Mouse (Mus musculus): Measurements from ENCODE around the gene Fndc9.

The Fndc9 gene

DNA sequence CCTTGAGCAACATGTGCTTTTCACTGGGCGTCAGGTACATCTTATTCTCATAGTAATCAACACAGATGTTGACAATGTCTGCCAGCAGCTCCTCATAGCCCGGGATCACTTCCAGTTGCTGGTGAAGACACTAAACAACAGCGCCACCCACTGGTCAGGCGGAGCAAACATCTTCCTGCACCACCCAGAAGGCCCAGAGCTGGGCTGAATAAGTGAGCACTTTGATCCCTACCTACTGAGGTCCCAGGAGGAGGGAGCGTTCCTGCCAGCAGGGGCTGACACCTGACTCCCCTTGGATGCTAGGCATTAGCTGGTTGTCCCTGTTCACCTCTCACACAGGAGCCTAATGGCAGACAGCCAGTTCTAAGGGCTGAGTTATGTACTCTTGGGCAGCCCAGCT lies 41.4 kb downstream of the Fndc9 start:
- DNase-seq (ENCODE audit: low spot score) = peak; percentile 53

DNA sequence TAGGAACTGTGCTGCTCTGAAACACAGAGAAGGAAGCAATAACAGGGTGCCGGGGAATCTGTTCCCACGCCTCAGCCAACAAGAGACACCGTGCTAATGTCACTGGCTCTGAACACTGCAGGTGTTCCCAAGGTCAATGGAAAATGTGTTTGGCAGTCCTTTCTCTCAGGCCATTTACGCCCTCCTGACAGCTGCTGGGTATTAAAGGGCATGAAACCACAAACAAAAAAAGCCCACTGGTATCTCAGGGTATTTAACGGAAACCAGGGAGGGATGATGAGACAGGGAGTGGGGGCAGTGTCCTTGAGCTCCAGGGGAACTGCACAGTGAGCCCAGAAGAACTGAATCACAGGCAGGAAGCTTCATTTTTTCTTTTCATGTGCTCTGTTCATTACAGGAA lies 42.8 kb downstream of the Fndc9 start:
- no peak for DNase-seq (ENCODE audit: low spot score)

DNA sequence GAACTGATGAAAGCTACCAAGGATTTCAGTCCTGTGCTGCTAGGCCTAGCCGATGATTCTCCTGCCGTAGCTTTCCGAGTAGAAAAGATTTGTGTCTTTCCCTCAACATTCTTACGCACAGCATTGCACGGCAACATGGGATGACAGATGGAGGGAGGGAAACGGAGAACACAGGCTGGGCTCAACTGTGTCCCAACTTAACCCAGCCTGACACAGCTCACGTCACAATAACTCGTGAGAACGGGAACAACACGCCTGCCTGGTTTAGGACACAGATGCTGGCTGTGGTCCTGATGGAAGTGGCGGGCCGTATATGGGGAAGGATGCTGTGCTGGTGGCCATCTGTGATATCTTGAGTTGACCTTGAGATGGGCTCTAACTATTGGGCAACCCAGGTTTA lies 43.4 kb downstream of the Fndc9 start:
- DNase-seq (ENCODE audit: low spot score) = no peak

DNA sequence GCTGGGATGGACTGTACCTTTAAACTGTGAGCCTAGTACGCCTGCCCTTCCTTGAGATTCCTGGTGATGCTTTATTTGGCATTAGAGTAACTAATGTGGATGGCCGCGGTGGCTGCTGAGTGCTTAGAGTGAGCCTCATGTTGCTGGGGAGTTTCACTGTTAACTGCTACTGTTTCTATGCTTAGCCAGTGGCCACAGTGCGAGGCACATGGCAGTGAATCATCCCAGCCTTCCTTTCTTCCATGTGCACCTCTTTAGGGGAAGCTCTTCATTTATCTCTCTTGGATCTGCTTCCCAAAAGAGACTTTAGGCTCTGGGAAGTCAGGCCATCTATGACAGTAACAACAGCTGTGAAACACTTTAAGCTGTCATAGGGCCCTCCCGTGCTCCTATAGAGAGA lies 47.3 kb downstream of the Fndc9 start:
- DNase-seq (ENCODE audit: low spot score) = no peak

DNA sequence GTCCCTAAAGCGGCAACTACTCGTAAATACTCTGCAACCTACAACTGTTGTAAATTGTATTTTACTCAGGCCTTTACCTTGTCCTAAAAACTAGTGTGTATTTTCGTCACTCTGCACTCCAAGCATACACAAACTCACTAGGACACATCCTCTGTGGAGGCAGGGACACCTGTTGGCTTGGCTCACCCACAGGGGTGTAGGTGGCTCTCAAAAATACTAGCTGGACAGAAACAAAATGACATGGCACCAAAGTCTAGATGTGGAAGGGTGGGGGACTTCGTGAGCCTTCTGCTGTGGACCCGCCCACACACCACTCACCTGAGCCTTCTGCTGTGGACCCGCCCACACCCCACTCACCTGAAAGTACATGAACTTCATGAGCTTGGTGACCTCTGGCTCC lies 48.5 kb downstream of the Fndc9 start:
- no peak for DNase-seq (ENCODE audit: low spot score)

DNA sequence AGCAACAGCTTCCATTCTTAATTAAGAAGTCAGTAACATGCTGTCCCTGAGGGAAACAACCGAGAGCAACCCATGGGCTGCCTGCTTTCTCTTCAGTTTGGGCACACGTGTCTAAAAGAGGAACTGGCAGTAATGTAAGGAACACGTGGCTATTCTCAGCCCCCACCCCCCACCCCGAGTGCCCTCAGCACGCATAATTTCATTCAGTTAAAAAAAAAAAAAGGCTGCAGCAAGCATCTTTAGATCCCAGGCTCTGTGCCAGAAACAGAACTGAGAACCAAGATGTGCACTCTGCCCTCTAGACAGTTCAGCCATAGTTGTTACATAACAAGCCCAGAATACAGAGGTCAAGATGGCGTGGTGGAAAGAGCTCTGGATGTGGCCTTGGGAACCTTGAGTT lies 51.5 kb downstream of the Fndc9 start:
- DNase-seq (ENCODE audit: low spot score) = no peak

DNA sequence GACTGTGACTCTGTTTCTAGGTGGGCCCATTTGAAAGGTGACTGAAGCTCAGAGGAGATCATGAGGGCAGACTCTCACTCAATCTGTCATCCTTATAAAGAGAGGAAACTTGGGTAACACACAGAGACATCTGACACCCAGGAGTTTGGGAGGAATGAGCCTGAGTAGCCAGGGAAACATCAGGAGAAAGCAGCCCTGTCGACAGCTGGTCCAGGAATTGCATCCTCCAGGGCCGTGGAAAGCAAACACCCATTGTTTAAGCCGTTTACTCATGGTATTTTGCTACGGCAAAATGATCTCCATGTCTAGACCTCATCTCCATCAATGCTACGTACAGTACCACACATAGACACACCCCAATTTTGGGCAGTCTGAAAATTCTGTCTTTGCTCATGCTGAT lies 52.8 kb downstream of the Fndc9 start:
- DNase-seq (ENCODE audit: low spot score) = no peak

DNA sequence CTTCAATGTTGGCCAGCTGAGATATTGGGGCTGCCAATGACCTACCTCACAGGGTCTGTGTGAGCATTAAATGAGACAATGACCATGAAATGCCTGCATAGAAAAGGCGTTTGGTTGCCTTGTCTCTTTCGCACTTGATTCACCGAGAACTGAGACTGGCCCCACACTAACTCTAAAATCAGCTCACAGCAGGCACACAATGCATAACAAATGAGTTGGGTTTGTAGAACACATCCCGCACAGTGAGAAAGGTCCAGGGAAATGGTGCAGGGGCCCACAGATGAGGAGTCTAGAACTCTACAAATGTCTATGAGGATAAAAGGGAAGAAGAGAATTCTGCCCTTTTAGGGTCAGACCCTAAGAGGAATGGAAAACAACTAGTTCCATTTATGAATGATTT lies 53.7 kb downstream of the Fndc9 start:
- no peak for DNase-seq (ENCODE audit: low spot score)
